Mouse (Mus musculus) erythroid progenitor cell, adult 5-6 weeks (primary cell): Measurements from ENCODE around the gene Olfr961. TPM values are rescaled to one million over a fixed set of nuclear protein-coding genes. Genes with fewer than 3 reads are reported as not detected.

Experiments used
- total RNA-seq, 2 experiments: library from RNA; stranded (forward) in 1 of 2; stranded (reverse) in 1 of 2; fragments of 150-400 nt in 1 of 2; fragments of 186-747, 209-891 nt in 1 of 2; gene quantifications; 2 replicates each; pipeline versions ENCODE4 v1.2.3 to v1.2.4; 2015 to 2017; ENCODE audit warnings: low replicate concordance in 2 of 2

Gene Olfr961
- total RNA-seq, 2 experiments from 2014 or later: not detected

Other genes starting within 250 kb of the Olfr961 start
- gene Olfr952, start 217.9 kb upstream of the Olfr961 start, total RNA-seq (2015; ENCODE audit: low replicate concordance): not detected in 2 replicates
- gene Olfr952, start 217.9 kb upstream of the Olfr961 start, total RNA-seq (2017; ENCODE audit: low replicate concordance): not detected in 2 replicates
- not detected in 2 replicates for gene Olfr954, start 188.4 kb upstream of the Olfr961 start, total RNA-seq (2015; ENCODE audit: low replicate concordance)
- gene Olfr954, start 188.4 kb upstream of the Olfr961 start, total RNA-seq (2017; ENCODE audit: low replicate concordance): not detected in 2 replicates
- not detected in 2 replicates for gene Olfr955, start 173.1 kb upstream of the Olfr961 start, total RNA-seq (2015; ENCODE audit: low replicate concordance)
- gene Olfr955, start 173.1 kb upstream of the Olfr961 start, total RNA-seq (2017; ENCODE audit: low replicate concordance): not detected in 2 replicates
- gene Olfr44, start 151.1 kb upstream of the Olfr961 start, total RNA-seq (2015; ENCODE audit: low replicate concordance): not detected in 2 replicates
- gene Olfr44, start 151.1 kb upstream of the Olfr961 start, total RNA-seq (2017; ENCODE audit: low replicate concordance): not detected in 2 replicates
- gene Olfr957, start 129.3 kb upstream of the Olfr961 start, total RNA-seq (2015; ENCODE audit: low replicate concordance): not detected in 2 replicates
- gene Olfr957, start 129.3 kb upstream of the Olfr961 start, total RNA-seq (2017; ENCODE audit: low replicate concordance): not detected in 2 replicates
- gene Olfr958, start 91.0 kb upstream of the Olfr961 start, total RNA-seq (2015; ENCODE audit: low replicate concordance): not detected in 2 replicates
- not detected in 2 replicates for gene Olfr958, start 91.0 kb upstream of the Olfr961 start, total RNA-seq (2017; ENCODE audit: low replicate concordance)
- not detected in 2 replicates for gene Olfr959, start 69.5 kb upstream of the Olfr961 start, total RNA-seq (2015; ENCODE audit: low replicate concordance)
- not detected in 2 replicates for gene Olfr959, start 69.5 kb upstream of the Olfr961 start, total RNA-seq (2017; ENCODE audit: low replicate concordance)
- not detected in 2 replicates for gene AW551984, start 40.7 kb upstream of the Olfr961 start, total RNA-seq (2015; ENCODE audit: low replicate concordance)
- not detected in 2 replicates for gene AW551984, start 40.7 kb upstream of the Olfr961 start, total RNA-seq (2017; ENCODE audit: low replicate concordance)
- gene Olfr148, start 34.4 kb upstream of the Olfr961 start, total RNA-seq (2015; ENCODE audit: low replicate concordance): not detected in 2 replicates
- gene Olfr148, start 34.4 kb upstream of the Olfr961 start, total RNA-seq (2017; ENCODE audit: low replicate concordance): not detected in 2 replicates
- not detected in 2 replicates for gene Olfr960, start 23.7 kb upstream of the Olfr961 start, total RNA-seq (2015; ENCODE audit: low replicate concordance)
- not detected in 2 replicates for gene Olfr960, start 23.7 kb upstream of the Olfr961 start, total RNA-seq (2017; ENCODE audit: low replicate concordance)
- not detected in 2 replicates for gene Olfr963, start 22.1 kb downstream of the Olfr961 start, total RNA-seq (2015; ENCODE audit: low replicate concordance)
- not detected in 2 replicates for gene Olfr963, start 22.1 kb downstream of the Olfr961 start, total RNA-seq (2017; ENCODE audit: low replicate concordance)
- gene Olfr149, start 62.0 kb downstream of the Olfr961 start, total RNA-seq (2015; ENCODE audit: low replicate concordance): not detected in 2 replicates
- not detected in 2 replicates for gene Olfr149, start 62.0 kb downstream of the Olfr961 start, total RNA-seq (2017; ENCODE audit: low replicate concordance)
- gene Olfr965, start 66.3 kb downstream of the Olfr961 start, total RNA-seq (2015; ENCODE audit: low replicate concordance): not detected in 2 replicates
- gene Olfr965, start 66.3 kb downstream of the Olfr961 start, total RNA-seq (2017; ENCODE audit: low replicate concordance): not detected in 2 replicates
- not detected in 2 replicates for gene Olfr150, start 85.9 kb downstream of the Olfr961 start, total RNA-seq (2015; ENCODE audit: low replicate concordance)
- gene Olfr150, start 85.9 kb downstream of the Olfr961 start, total RNA-seq (2017; ENCODE audit: low replicate concordance): not detected in 2 replicates
- not detected in 2 replicates for gene Olfr967, start 101.2 kb downstream of the Olfr961 start, total RNA-seq (2015; ENCODE audit: low replicate concordance)
- not detected in 2 replicates for gene Olfr967, start 101.2 kb downstream of the Olfr961 start, total RNA-seq (2017; ENCODE audit: low replicate concordance)
- gene Olfr968, start 138.2 kb downstream of the Olfr961 start, total RNA-seq (2015; ENCODE audit: low replicate concordance): not detected in 2 replicates
- not detected in 2 replicates for gene Olfr968, start 138.2 kb downstream of the Olfr961 start, total RNA-seq (2017; ENCODE audit: low replicate concordance)
- gene Olfr969, start 145.9 kb downstream of the Olfr961 start, total RNA-seq (2015; ENCODE audit: low replicate concordance): not detected in 2 replicates
- gene Olfr969, start 145.9 kb downstream of the Olfr961 start, total RNA-seq (2017; ENCODE audit: low replicate concordance): not detected in 2 replicates
- gene Olfr970, start 163.8 kb downstream of the Olfr961 start, total RNA-seq (2015; ENCODE audit: low replicate concordance): not detected in 2 replicates
- not detected in 2 replicates for gene Olfr970, start 163.8 kb downstream of the Olfr961 start, total RNA-seq (2017; ENCODE audit: low replicate concordance)
- not detected in 2 replicates for gene Olfr971, start 191.8 kb downstream of the Olfr961 start, total RNA-seq (2015; ENCODE audit: low replicate concordance)
- gene Olfr971, start 191.8 kb downstream of the Olfr961 start, total RNA-seq (2017; ENCODE audit: low replicate concordance): not detected in 2 replicates
- not detected in 2 replicates for gene Olfr972, start 221.3 kb downstream of the Olfr961 start, total RNA-seq (2015; ENCODE audit: low replicate concordance)
- not detected in 2 replicates for gene Olfr972, start 221.3 kb downstream of the Olfr961 start, total RNA-seq (2017; ENCODE audit: low replicate concordance)